Mouse (Mus musculus): ENCODE data around the gene Psen2. TPM values are rescaled to one million over a fixed set of nuclear protein-coding genes. Genes with fewer than 3 reads are reported as not detected.
A peak's percentile ranks its signal among the peaks of the same experiment; 100 is the strongest.

Psen2 gene
- polyA plus RNA-seq, 1 experiment from 2014 or later = 12.3 TPM

DNA sequence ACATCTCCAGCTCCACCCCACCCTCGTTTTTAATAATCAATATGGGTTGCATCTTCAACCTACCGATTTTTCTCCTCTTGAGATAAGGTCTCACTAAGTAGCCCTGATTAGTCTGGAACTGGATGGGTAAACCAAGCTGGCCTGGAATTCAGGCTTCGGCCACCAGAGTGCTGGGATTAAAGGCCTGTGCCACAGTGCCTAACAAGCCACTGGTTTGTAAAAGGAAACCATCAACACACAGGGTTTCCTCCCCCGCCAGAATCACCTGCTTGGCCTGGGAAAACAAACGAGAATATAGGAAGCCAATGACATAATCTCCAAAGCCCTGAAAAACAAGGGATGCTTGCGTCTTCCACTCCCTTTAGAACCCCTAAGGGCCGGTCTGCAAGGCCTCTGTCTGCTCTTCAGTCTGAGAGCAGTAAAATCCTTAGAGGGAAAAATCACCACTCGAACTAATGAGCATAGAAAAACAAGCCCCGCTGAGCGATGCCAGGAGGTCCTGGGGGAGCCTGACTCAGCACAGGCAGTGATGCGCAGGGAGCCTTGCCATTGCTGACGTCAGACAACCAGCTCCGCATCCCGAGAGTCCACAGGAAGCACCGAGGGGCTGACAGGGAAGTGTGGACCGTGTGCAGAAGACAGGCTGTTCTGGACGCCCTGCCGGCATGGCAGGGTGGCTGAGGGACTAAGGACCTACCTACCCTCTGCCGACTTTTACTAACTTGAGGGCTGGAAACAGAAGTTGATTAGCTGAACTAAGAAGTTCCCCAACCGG, 13.4 kb downstream of the Psen2 start:
- 43% methylated on average over 20 of the region's 20 CpGs for WGBS
- no peaks in the 10 kb centered on the region; the same call in 1 of the 2 replicates for H3K36me3 ChIP-seq (ENCODE audit: control insufficient read depth, insufficient read depth)
- ATAC-seq = peak; percentile 37; the same call in 1 of the 2 replicates
- H3K9ac ChIP-seq (ENCODE audit: low read depth, low read length) = no peak overlapping the region
- no peaks in the 10 kb centered on the region; the same call in 1 of the 2 replicates for H3K4me1 ChIP-seq (replicated peaks; ENCODE audit: control insufficient read depth, insufficient read depth, low read length)
- no peak overlapping the region for H3K4me2 ChIP-seq (replicated peaks; ENCODE audit: low read depth)
- H3K9me3 ChIP-seq (ENCODE audit: control insufficient read depth) = no peaks in the 10 kb centered on the region
- 0 out of 2 replicates have a peak, but pooled peaks have one; percentile 6 for TF ChIP-seq CTCF (IDR thresholded peaks at IDR 0.05; ENCODE audit: low read depth)
- H3K4me3 ChIP-seq (ENCODE audit: low read depth, low read length) = no peak overlapping the region
- H3K27me3 ChIP-seq (replicated peaks; ENCODE audit: control insufficient read depth, insufficient read depth, low read length) = no peaks in the 10 kb centered on the region
- H3K27ac ChIP-seq (ENCODE audit: low read depth, low read length) = no peak overlapping the region

DNA sequence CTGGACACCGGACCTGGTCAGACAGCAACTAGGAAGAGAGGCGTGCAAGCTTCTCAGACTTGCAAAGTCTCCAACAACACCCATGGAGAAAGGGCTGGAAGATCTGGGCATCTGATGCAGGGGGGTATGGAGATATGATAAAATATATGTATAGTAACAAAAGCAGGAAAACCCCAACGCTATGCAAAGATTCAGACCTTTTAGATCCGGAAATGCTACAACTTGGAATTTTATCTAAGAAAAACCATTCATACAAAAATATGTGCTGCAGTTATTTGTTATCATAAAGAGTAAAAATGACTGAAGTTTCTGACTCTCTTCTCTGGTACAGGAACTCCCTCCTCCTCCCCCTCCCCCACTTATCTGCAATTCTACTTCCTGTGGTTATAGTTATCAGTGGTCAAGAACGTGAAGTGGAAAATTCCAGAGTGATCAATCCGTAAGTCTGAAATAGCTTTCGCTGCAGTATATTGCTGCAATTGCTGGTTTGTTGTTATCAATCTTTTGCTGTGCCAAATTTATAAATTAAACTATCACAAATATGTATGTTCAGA, 14.6 kb downstream of the Psen2 start:
- H3K27ac ChIP-seq (ENCODE audit: low read depth, low read length) = no peak overlapping the region
- no peaks in the 10 kb centered on the region; the same call in 1 of the 2 replicates for H3K36me3 ChIP-seq (ENCODE audit: control insufficient read depth, insufficient read depth)
- no peak overlapping the region for H3K9ac ChIP-seq (ENCODE audit: low read depth, low read length)
- H3K27me3 ChIP-seq (replicated peaks; ENCODE audit: control insufficient read depth, insufficient read depth, low read length) = no peaks in the 10 kb centered on the region
- no peak overlapping the region for H3K4me2 ChIP-seq (replicated peaks; ENCODE audit: low read depth)
- H3K9me3 ChIP-seq (ENCODE audit: control insufficient read depth) = no peaks in the 10 kb centered on the region
- H3K4me3 ChIP-seq (ENCODE audit: low read depth, low read length) = no peak overlapping the region
- TF ChIP-seq CTCF (IDR thresholded peaks at IDR 0.05; ENCODE audit: low read depth) = no peak
- WGBS = 75% methylated on average over 7 of the region's 7 CpGs
- ATAC-seq = no peak
- no peaks in the 10 kb centered on the region for H3K4me1 ChIP-seq (replicated peaks; ENCODE audit: control insufficient read depth, insufficient read depth, low read length)

DNA sequence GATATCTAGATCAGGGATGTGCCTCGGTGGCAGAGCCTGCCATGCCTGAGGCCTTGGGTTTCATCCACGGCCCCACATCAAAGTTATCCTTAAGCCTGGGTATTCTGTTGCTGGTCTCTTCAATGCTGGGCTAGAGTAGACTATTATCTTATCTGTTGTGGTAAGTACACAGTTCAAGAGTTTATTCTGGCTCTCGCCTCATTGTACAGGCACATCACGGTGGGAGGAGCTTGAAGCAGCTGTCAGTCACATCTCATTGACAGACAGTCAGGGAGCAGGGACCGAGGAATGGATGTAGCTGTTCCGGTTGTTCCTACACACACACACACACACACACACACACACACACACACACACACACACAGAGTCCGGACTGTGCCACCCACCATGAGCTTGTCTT, 15.3 kb downstream of the Psen2 start:
- no peaks in the 10 kb centered on the region for H3K27me3 ChIP-seq (replicated peaks; ENCODE audit: control insufficient read depth, insufficient read depth, low read length)
- no peak overlapping the region for H3K27ac ChIP-seq (ENCODE audit: low read depth, low read length)
- no peak overlapping the region for H3K4me3 ChIP-seq (ENCODE audit: low read depth, low read length)
- no peak overlapping the region for H3K9ac ChIP-seq (ENCODE audit: low read depth, low read length)
- no peaks in the 10 kb centered on the region for H3K9me3 ChIP-seq (ENCODE audit: control insufficient read depth)
- TF ChIP-seq CTCF (IDR thresholded peaks at IDR 0.05; ENCODE audit: low read depth) = no peak
- no peaks in the 10 kb centered on the region for H3K4me1 ChIP-seq (replicated peaks; ENCODE audit: control insufficient read depth, insufficient read depth, low read length)
- H3K4me2 ChIP-seq (replicated peaks; ENCODE audit: low read depth) = no peak overlapping the region
- ATAC-seq = no peak; the same call in 1 of the 2 replicates
- WGBS = 51% methylated on average over 7 of the region's 7 CpGs
- H3K36me3 ChIP-seq (ENCODE audit: control insufficient read depth, insufficient read depth) = no peaks in the 10 kb centered on the region; the same call in 1 of the 2 replicates

DNA sequence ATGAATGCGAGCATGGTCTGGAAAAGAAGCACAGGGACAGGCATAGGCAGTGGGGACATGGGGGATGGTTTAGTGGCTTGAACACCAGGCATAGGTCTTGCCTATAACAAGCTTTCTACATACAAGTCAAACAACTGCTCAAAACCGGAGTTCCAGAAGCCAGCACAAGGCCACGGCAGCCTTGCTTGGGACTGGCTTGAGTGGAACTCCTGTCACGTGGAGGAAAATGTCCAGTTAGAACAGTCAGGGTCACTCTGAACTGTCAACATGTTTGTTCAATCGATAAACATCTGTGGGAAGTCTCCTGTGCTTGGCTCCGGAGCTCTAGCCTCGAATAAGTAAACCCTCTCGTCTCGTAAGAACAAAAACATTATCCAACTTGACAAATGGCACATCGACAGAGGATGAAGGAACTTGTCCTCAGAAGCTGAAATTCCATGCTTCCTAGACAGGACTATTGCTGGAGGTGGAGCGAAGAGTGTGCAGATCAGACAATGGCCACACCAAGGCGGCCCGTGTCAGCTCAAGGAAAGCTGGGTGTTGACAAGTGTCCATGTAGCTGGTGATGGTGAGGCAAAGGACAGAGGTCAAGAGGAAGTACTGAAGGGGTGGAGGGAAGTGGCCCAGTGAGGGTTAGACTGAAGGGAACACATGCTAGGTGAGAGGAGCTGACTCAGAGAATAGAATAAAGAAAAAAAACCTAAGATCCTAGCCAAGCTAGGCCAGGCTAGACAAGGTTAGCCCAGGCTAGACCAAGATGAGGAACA, 17.3 kb downstream of the Psen2 start:
- H3K9me3 ChIP-seq (ENCODE audit: control insufficient read depth) = no peaks in the 10 kb centered on the region
- no peak overlapping the region for H3K27ac ChIP-seq (ENCODE audit: low read depth, low read length)
- 70% methylated on average over 13 of the region's 13 CpGs for WGBS
- no peak for TF ChIP-seq CTCF (IDR thresholded peaks at IDR 0.05; ENCODE audit: low read depth)
- H3K4me1 ChIP-seq (replicated peaks; ENCODE audit: control insufficient read depth, insufficient read depth, low read length) = no peaks in the 10 kb centered on the region
- peak; percentile 38; the same call in 1 of the 2 replicates for ATAC-seq
- H3K4me3 ChIP-seq (ENCODE audit: low read depth, low read length) = no peak overlapping the region
- no peak overlapping the region for H3K9ac ChIP-seq (ENCODE audit: low read depth, low read length)
- H3K36me3 ChIP-seq (ENCODE audit: control insufficient read depth, insufficient read depth) = no peaks in the 10 kb centered on the region
- H3K27me3 ChIP-seq (replicated peaks; ENCODE audit: control insufficient read depth, insufficient read depth, low read length) = no peaks in the 10 kb centered on the region
- H3K4me2 ChIP-seq (replicated peaks; ENCODE audit: low read depth) = no peak overlapping the region

DNA sequence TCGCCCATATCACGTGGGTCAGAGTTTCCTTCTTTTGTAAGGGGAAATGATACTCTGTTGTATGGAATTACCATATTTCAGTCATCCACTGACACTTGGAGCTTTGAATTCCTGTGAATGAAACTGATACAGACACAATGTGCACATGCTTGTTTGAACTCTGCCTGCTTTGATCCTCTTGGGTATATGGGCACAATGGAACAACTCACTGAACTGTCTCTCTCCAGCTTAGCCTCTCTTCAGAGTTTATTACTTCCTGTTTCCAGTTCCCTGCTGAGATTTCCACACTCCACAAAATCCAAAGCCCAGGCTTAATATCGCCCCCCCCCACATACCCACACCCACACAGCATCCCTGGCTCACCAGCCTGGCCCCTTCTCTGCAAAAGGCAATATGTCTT, 31.5 kb downstream of the Psen2 start:
- no peaks in the 10 kb centered on the region for H3K27me3 ChIP-seq (replicated peaks; ENCODE audit: control insufficient read depth, insufficient read depth, low read length)
- no peak overlapping the region for H3K4me3 ChIP-seq (ENCODE audit: low read depth, low read length)
- no peak for TF ChIP-seq CTCF (IDR thresholded peaks at IDR 0.05; ENCODE audit: low read depth)
- WGBS = 85% methylated on average over 3 of the region's 3 CpGs
- no peak overlapping the region for H3K27ac ChIP-seq (ENCODE audit: low read depth, low read length)
- peaks cover 4% of the 10 kb centered on the region; the same call in 1 of the 2 replicates for H3K9me3 ChIP-seq (ENCODE audit: control insufficient read depth)
- ATAC-seq = no peak
- no peak overlapping the region for H3K4me2 ChIP-seq (replicated peaks; ENCODE audit: low read depth)
- H3K4me1 ChIP-seq (replicated peaks; ENCODE audit: control insufficient read depth, insufficient read depth, low read length) = no peaks in the 10 kb centered on the region
- no peak overlapping the region for H3K9ac ChIP-seq (ENCODE audit: low read depth, low read length)
- peaks cover 15% of the 10 kb centered on the region; the same call in 1 of the 2 replicates for H3K36me3 ChIP-seq (ENCODE audit: control insufficient read depth, insufficient read depth)

DNA sequence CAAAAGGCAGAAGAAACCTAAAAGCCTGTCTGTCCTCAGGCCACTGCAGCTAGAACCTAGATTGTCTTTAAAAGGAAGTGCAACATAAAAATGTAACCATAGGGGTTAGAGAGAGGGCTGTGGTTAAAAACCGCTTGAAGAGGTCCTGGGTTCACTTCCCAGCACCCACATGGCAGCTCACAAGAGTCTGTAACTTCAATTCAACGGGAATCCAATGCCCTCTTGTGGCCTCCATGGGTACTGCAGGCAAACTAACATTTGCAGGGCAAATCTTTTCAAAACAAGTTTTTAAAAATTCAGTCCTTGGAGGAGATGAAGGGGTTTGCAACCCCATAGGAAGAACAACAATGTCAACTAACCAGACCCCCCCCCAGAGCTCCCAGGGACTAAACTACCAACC, 32.7 kb downstream of the Psen2 start:
- TF ChIP-seq CTCF (IDR thresholded peaks at IDR 0.05; ENCODE audit: low read depth) = peak; percentile 78
- peaks cover 4% of the 10 kb centered on the region; the same call in 1 of the 2 replicates for H3K9me3 ChIP-seq (ENCODE audit: control insufficient read depth)
- no peak for ATAC-seq
- no peak overlapping the region for H3K27ac ChIP-seq (ENCODE audit: low read depth, low read length)
- H3K27me3 ChIP-seq (replicated peaks; ENCODE audit: control insufficient read depth, insufficient read depth, low read length) = no peaks in the 10 kb centered on the region
- peaks cover 15% of the 10 kb centered on the region; the same call in 1 of the 2 replicates for H3K36me3 ChIP-seq (ENCODE audit: control insufficient read depth, insufficient read depth)
- H3K4me3 ChIP-seq (ENCODE audit: low read depth, low read length) = no peak overlapping the region
- H3K4me2 ChIP-seq (replicated peaks; ENCODE audit: low read depth) = no peak overlapping the region
- H3K9ac ChIP-seq (ENCODE audit: low read depth, low read length) = no peak overlapping the region
- WGBS = 39% methylated on average over 2 of the region's 2 CpGs
- H3K4me1 ChIP-seq (replicated peaks; ENCODE audit: control insufficient read depth, insufficient read depth, low read length) = no peaks in the 10 kb centered on the region

Data from intestine, postnatal 0 days (tissue).